10 mouse cellular contexts compared by ENCODE assay signal in the genomic region with DNA sequence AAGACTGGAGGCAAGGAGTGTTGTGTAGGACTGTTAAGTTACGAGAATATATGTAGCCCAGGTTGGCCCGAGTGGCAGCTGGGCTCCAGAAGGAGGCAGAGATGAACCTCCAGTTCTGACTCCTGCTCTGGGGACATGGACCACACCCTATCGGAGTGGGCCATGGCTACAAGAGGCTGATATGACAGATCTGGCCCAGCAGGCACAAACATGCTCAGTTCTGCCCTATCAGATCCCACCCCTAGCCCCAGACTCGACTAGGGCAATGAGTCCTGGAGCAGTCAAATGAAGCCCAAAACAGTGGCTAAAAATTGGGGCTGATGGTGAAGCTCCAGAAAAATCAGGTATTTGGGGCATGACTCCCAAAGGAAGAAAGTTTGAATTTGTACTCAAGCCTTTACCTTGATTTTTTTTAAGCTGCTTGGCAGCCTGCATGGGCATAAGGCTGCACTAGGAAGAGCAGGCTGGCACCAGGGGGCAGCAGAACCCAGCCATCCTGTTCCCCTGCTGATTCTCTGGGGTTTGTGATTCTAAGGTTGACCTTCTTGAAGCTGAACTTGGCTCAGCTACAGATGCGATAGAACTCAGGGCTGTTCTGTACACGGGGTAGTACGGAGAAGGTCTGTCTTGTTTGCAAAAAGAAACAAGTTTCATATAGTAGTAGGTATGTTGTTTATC. TPM values are rescaled to one million over a fixed set of nuclear protein-coding genes. Genes with fewer than 3 reads are reported as not detected.
DNase-seq lines count a peak whose midpoint lies in the region; ATAC-seq and TF ChIP-seq lines count a peak whose summit lies in the region.
"Had no signal": no experiment of that assay in that cellular context is flagged by ENCODE, and none has a peak within 500 bp of the region (broad histone marks: within the 10 kb centered on the region; RNA-seq: fewer than 3 reads in every experiment).

No protein-coding gene starts in this region.

- no peaks in the 10 kb centered on the region for H3K36me3 ChIP-seq in kidney, embryonic 14.5 days (ENCODE audit: control insufficient read depth, insufficient read depth, low read length)
- no peaks in the 10 kb centered on the region for H3K36me3 ChIP-seq in MEL (ENCODE audit: control insufficient read depth in 1 of 2, insufficient read depth in 2 of 2, low read length in 2 of 2)
- no peaks in the 10 kb centered on the region; the same call in 1 of the 2 replicates for H3K36me3 ChIP-seq in forebrain, embryonic 11.5 days (ENCODE audit: control insufficient read depth, insufficient read depth, low read length)
- H3K36me3 ChIP-seq: limb, embryonic 15.5 days had no signal

- no peak for TF ChIP-seq EP300 in MEL (IDR thresholded peaks at IDR 0.05; ENCODE audit: low read depth in 1 of 2, low read length in 2 of 2)

- WGBS in kidney, embryonic 14.5 days, result 73% methylated on average over 7 of the region's 7 CpGs
- WGBS in cerebellum, adult 2 months, result 43% methylated on average over 7 of the region's 7 CpGs
- 77% methylated on average over 7 of the region's 7 CpGs for WGBS in forebrain, embryonic 11.5 days

- no peak for ATAC-seq in kidney, embryonic 14.5 days (ENCODE audit: low FRiP score, low TSS enrichment)
- no peak for ATAC-seq in forebrain, embryonic 11.5 days (replicated peaks; ENCODE audit: low FRiP score)

- intact Hi-C loops in heart, postnatal 14 days (cut with DNase I), result loop anchor here (1.0 to 5.0 kb wide), 3 partner anchors 47 to 228 kb away; no protein-coding TSS in a partner anchor
- intact Hi-C loops in left cerebral cortex, adult 2 months (cut with DNase I), result loop anchor here (1.0 to 2.0 kb wide), 2 partner anchors 47 to 228 kb away; no protein-coding TSS in a partner anchor

- TF ChIP-seq RAD21 in MEL (IDR thresholded peaks at IDR 0.05; ENCODE audit: low read depth, low read length), result peak; percentile 94

- DNase-seq in kidney, adult 11 months, result peak; percentile 23
- DNase-seq in MEL (ENCODE audit: low read depth, low spot score), result peak; percentile 73
- peak; percentile 72 to 74 for DNase-seq in cerebellum, adult 2 months
- DNase-seq in heart, postnatal 14 days, result peak; percentile 64 to 70
- DNase-seq in left cerebral cortex, adult 2 months (ENCODE audit: extremely low spot score in 1 of 2, low spot score in 2 of 2), result peak; percentile 51 to 65
- DNase-seq in retina, postnatal 1 day, result peak; percentile 78
- no peak for DNase-seq in forebrain, embryonic 11.5 days (ENCODE audit: low spot score)

- no peak for TF ChIP-seq POLR2A in MEL (IDR thresholded peaks at IDR 0.05; ENCODE audit: control insufficient read depth in 1 of 2, insufficient read depth in 1 of 2, low read depth in 1 of 2, low read length in 2 of 2, poor library complexity in 1 of 2)
- no peak for TF ChIP-seq POLR2A in cerebellum, adult 2 months (IDR thresholded peaks at IDR 0.05; ENCODE audit: borderline replicate concordance, insufficient read depth, low read length)

- peaks cover 5% of the 10 kb centered on the region; the same call in 1 of the 2 replicates for H3K4me1 ChIP-seq in kidney, embryonic 14.5 days (ENCODE audit: control insufficient read depth, insufficient read depth, low read length)
- H3K4me1 ChIP-seq in MEL (ENCODE audit: control insufficient read depth in 1 of 2, insufficient read depth in 2 of 2, low read length in 2 of 2), result peaks cover under 1 to 4% of the 10 kb centered on the region in 2 experiments; a peak in 2 of 4 replicates
- peaks cover 46% of the 10 kb centered on the region for H3K4me1 ChIP-seq in cerebellum, adult 2 months (ENCODE audit: control insufficient read depth, insufficient read depth, low read length)
- H3K4me1 ChIP-seq in forebrain, embryonic 11.5 days (replicated peaks; ENCODE audit: control insufficient read depth, insufficient read depth, low read length), result peaks cover 13% of the 10 kb centered on the region

- peaks cover 8% of the 10 kb centered on the region for H3K27me3 ChIP-seq in kidney, embryonic 14.5 days (ENCODE audit: control insufficient read depth, insufficient read depth, low read length)
- H3K27me3 ChIP-seq in MEL (ENCODE audit: control insufficient read depth in 1 of 2, insufficient read depth in 2 of 2, low read length in 2 of 2), result peaks cover 0 to 7% of the 10 kb centered on the region in 2 experiments; a peak in 1 of 4 replicates
- H3K27me3 ChIP-seq in cerebellum, adult 2 months (ENCODE audit: control insufficient read depth, insufficient read depth, low read length), result no peaks in the 10 kb centered on the region
- no peaks in the 10 kb centered on the region for H3K27me3 ChIP-seq in forebrain, embryonic 11.5 days (ENCODE audit: control insufficient read depth, insufficient read depth, low read length)

- peak; percentile 59 to 96 (median 87) for TF ChIP-seq CTCF in MEL (IDR thresholded peaks at IDR 0.05 in 2 of 3, conservative IDR thresholded peaks at IDR 0.05 in 1 of 3; ENCODE audit: control insufficient read depth in 1 of 3, insufficient read depth in 1 of 3, low read depth in 2 of 3, low read length in 3 of 3, poor library complexity in 1 of 3, severe bottlenecking in 1 of 3)
- TF ChIP-seq CTCF in cerebellum, adult 2 months (IDR thresholded peaks at IDR 0.05; ENCODE audit: borderline replicate concordance, insufficient read depth, low read depth, low read length), result peak; percentile 80
- peak; percentile 81 for TF ChIP-seq CTCF in left cerebral cortex, adult 2 months (IDR thresholded peaks at IDR 0.05)

- H3K9ac ChIP-seq in kidney, embryonic 14.5 days (ENCODE audit: low read depth, low read length), result no peak overlapping the region
- H3K9ac ChIP-seq in MEL (ENCODE audit: control insufficient read depth, low read depth, low read length, poor library complexity, severe bottlenecking), result no peak overlapping the region
- H3K9ac ChIP-seq in forebrain, embryonic 11.5 days (ENCODE audit: low read length), result no peak overlapping the region
- H3K9ac ChIP-seq: limb, embryonic 15.5 days had no signal

- H3K79me2 ChIP-seq in MEL (ENCODE audit: control insufficient read depth, insufficient read depth, low read length, poor library complexity), result no peaks in the 10 kb centered on the region

- no peak overlapping the region for H3K4me2 ChIP-seq in kidney, embryonic 14.5 days (replicated peaks; ENCODE audit: low read depth, low read length)
- H3K4me2 ChIP-seq in forebrain, embryonic 11.5 days (ENCODE audit: low read depth, low read length, severe bottlenecking), result no peak overlapping the region
- H3K4me2 ChIP-seq: limb, embryonic 15.5 days had no signal

- H3K27ac ChIP-seq in kidney, embryonic 14.5 days (ENCODE audit: low read depth, low read length), result no peak overlapping the region
- H3K27ac ChIP-seq in MEL (ENCODE audit: control insufficient read depth, low read depth, low read length), result no peak overlapping the region
- no peak overlapping the region for H3K27ac ChIP-seq in cerebellum, adult 2 months (ENCODE audit: insufficient read depth, low read length)
- no peak overlapping the region for H3K27ac ChIP-seq in left cerebral cortex, adult 2 months
- H3K27ac ChIP-seq in forebrain, embryonic 11.5 days (ENCODE audit: low read depth, low read length), result no peak overlapping the region
- H3K27ac ChIP-seq: limb, embryonic 15.5 days had no signal

- H3K9me3 ChIP-seq in kidney, embryonic 14.5 days (ENCODE audit: control insufficient read depth, low read length), result no peaks in the 10 kb centered on the region
- H3K9me3 ChIP-seq in MEL (replicated peaks; ENCODE audit: insufficient read depth, low read length), result no peaks in the 10 kb centered on the region
- H3K9me3 ChIP-seq in forebrain, embryonic 11.5 days (ENCODE audit: control insufficient read depth, low read length), result no peaks in the 10 kb centered on the region
- H3K9me3 ChIP-seq: limb, embryonic 15.5 days had no signal

- H3K4me3 ChIP-seq in kidney, embryonic 14.5 days (ENCODE audit: low read length), result no peak overlapping the region
- H3K4me3 ChIP-seq in MEL (ENCODE audit: control insufficient read depth in 1 of 2, insufficient read depth in 1 of 2, low read depth in 2 of 2, low read length in 2 of 2), result no peak overlapping the region
- H3K4me3 ChIP-seq in cerebellum, adult 2 months (replicated peaks; ENCODE audit: insufficient read depth, low read depth, low read length), result no peak overlapping the region
- H3K4me3 ChIP-seq in left cerebral cortex, adult 2 months, result no peak overlapping the region
- H3K4me3 ChIP-seq in forebrain, embryonic 11.5 days (ENCODE audit: low read depth, low read length), result no peak overlapping the region
- H3K4me3 ChIP-seq: limb, embryonic 15.5 days had no signal

TF ChIP-seq in MEL, 35 proteins besides CTCF, POLR2A, EP300 and RAD21 (continues in another document):
- TF ChIP-seq BHLHE40 (IDR thresholded peaks at IDR 0.05; ENCODE audit: borderline replicate concordance, low read depth, low read length) (no peak), ZNF384 (IDR thresholded peaks at IDR 0.05; ENCODE audit: low read depth, low read length) (peak; percentile 69; the same call in 1 of the 2 replicates), SMC3 (IDR thresholded peaks at IDR 0.05; ENCODE audit: low read depth, low read length) (peak; percentile 99)

RNA-seq across cellular contexts. Expression of a gene that starts 3.7 kb away (rescaled TPM):
- 0.37 and 1.3 TPM in 2 replicates for polyA plus RNA-seq in kidney, embryonic 14.5 days (2014; fragmentation: Nextera tagmentation; extraction: Ambion mirVana)
- 3.2 and 7.9 TPM in 2 replicates for total RNA-seq in MEL (2012; rRNA removed)
- 1 to 10 TPM in 1 of 2 experiments, not detected in 1; 2.8 TPM for polyA plus RNA-seq in MEL (2012; ENCODE audit: insufficient read depth in 1 of 2, insufficient read length in 2 of 2, low read depth in 1 of 2, low replicate concordance in 2 of 2, missing spikeins in 1 of 2)
- 189 and 194 TPM in 2 replicates for polyA plus RNA-seq in cerebellum, adult 2 months (2012; rRNA removed)
- 1 to 10 TPM; 1.2 to 1.5 TPM for total RNA-seq in heart, postnatal 14 days (2021)
- 100 to 1,000 TPM; 200 to 201 TPM for total RNA-seq in left cerebral cortex, adult 2 months (2021)
- polyA plus RNA-seq in forebrain, embryonic 11.5 days (2014; fragmentation: Nextera tagmentation; extraction: Ambion mirVana), result 16.7 and 17.9 TPM in 2 replicates

RNA-seq across cellular contexts. Expression of a gene that starts 40.2 kb away (rescaled TPM):
- polyA plus RNA-seq in kidney, embryonic 14.5 days (2014; fragmentation: Nextera tagmentation; extraction: Ambion mirVana), result not detected in 2 replicates
- total RNA-seq in MEL (2012; rRNA removed), result not detected in 2 replicates
- polyA plus RNA-seq in MEL (2012; ENCODE audit: insufficient read depth in 1 of 2, insufficient read length in 2 of 2, low read depth in 1 of 2, low replicate concordance in 2 of 2, missing spikeins in 1 of 2), result not detected
- polyA plus RNA-seq in cerebellum, adult 2 months (2012; rRNA removed), result not detected in 2 replicates
- total RNA-seq in heart, postnatal 14 days (2021), result not detected
- total RNA-seq in left cerebral cortex, adult 2 months (2021), result not detected
- polyA plus RNA-seq in forebrain, embryonic 11.5 days (2014; fragmentation: Nextera tagmentation; extraction: Ambion mirVana), result not detected in 2 replicates
- polyA plus RNA-seq: limb, embryonic 15.5 days; stomach, embryonic 16.5 days had no signal

RNA-seq across cellular contexts. Expression of a gene that starts 57.8 kb away (rescaled TPM):
- not detected in 2 replicates for polyA plus RNA-seq in kidney, embryonic 14.5 days (2014; fragmentation: Nextera tagmentation; extraction: Ambion mirVana)
- total RNA-seq in MEL (2012; rRNA removed), result not detected in 2 replicates
- polyA plus RNA-seq in MEL (2012; ENCODE audit: insufficient read depth in 1 of 2, insufficient read length in 2 of 2, low read depth in 1 of 2, low replicate concordance in 2 of 2, missing spikeins in 1 of 2), result under 1 TPM in 1 of 2 experiments, not detected in 1; 0.15 TPM
- not detected in 2 replicates for polyA plus RNA-seq in cerebellum, adult 2 months (2012; rRNA removed)
- total RNA-seq in heart, postnatal 14 days (2021), result not detected
- not detected for total RNA-seq in left cerebral cortex, adult 2 months (2021)
- polyA plus RNA-seq in forebrain, embryonic 11.5 days (2014; fragmentation: Nextera tagmentation; extraction: Ambion mirVana), result not detected in 2 replicates
- polyA plus RNA-seq: limb, embryonic 15.5 days; stomach, embryonic 16.5 days had no signal

Comparison
In these comparisons a context has a peak if more than half of its experiments do, and no peak if none do; other contexts are left out.
1. RNA of a gene that starts 3.7 kb away (polyA plus RNA-seq): 189 to 194 TPM in cerebellum, adult 2 months; 16.7 to 17.9 TPM in forebrain, embryonic 11.5 days, 2.8 TPM in MEL and 0.37 to 1.3 TPM in kidney, embryonic 14.5 days; every median in the first group is over 10 times any median in the second.
2. Peak in every context shown above with its lines, with median percentiles within 50 percentile points of each other: CTCF ChIP-seq.